Mouse (Mus musculus): ENCODE data around the gene Slc35b2. TPM values are rescaled to one million over a fixed set of nuclear protein-coding genes. Genes with fewer than 3 reads are reported as not detected.
A peak's percentile ranks its signal among the peaks of the same experiment; 100 is the strongest.

The Slc35b2 gene
- polyA plus RNA-seq, 1 experiment from 2014 or later = 96.2 TPM

- Histone ChIP-seq H3K9ac (ENCODE audit: low read depth, low read length) (no peak overlapping the region), H3K36me3 (ENCODE audit: control insufficient read depth, insufficient read depth, low read length) (peaks cover 6% of the 10 kb centered on the region; the same call in 1 of the 2 replicates), H3K27me3 (replicated peaks; ENCODE audit: control insufficient read depth, insufficient read depth, low read length) (peaks cover 6% of the 10 kb centered on the region; the same call in 1 of the 2 replicates), H3K4me3 (ENCODE audit: low read length) (no peak overlapping the region), H3K9me3 (ENCODE audit: control insufficient read depth, low read length) (no peaks in the 10 kb centered on the region), H3K27ac (ENCODE audit: low read depth, low read length) (no peak overlapping the region), H3K4me2 (ENCODE audit: low read length) (no peak overlapping the region), H3K4me1 (ENCODE audit: control insufficient read depth, insufficient read depth, low read depth, low read length) (peaks cover 23% of the 10 kb centered on the region)
- ATAC-seq = no peak
- WGBS = 73% methylated on average over 2 of the region's 2 CpGs
Measured at GRCm38 (mm10) chr17:45542705-45543104, 21.0 kb upstream of the Slc35b2 start.

- H3K9ac ChIP-seq (ENCODE audit: low read depth, low read length) = no peak overlapping the region
- H3K4me1 ChIP-seq (ENCODE audit: control insufficient read depth, insufficient read depth, low read depth, low read length) = peaks cover 27% of the 10 kb centered on the region
- H3K4me2 ChIP-seq (ENCODE audit: low read length) = no peak overlapping the region
- peaks cover 6% of the 10 kb centered on the region; the same call in 1 of the 2 replicates for H3K36me3 ChIP-seq (ENCODE audit: control insufficient read depth, insufficient read depth, low read length)
- 44% methylated on average over 1 of the region's 1 CpGs for WGBS
- no peak for ATAC-seq
- H3K27ac ChIP-seq (ENCODE audit: low read depth, low read length) = no peak overlapping the region
- H3K9me3 ChIP-seq (ENCODE audit: control insufficient read depth, low read length) = no peaks in the 10 kb centered on the region
- peaks cover 6% of the 10 kb centered on the region; the same call in 1 of the 2 replicates for H3K27me3 ChIP-seq (replicated peaks; ENCODE audit: control insufficient read depth, insufficient read depth, low read length)
- H3K4me3 ChIP-seq (ENCODE audit: low read length) = no peak overlapping the region
Measured at GRCm38 (mm10) chr17:45543115-45543514, 20.6 kb upstream of the Slc35b2 start.

- 10% methylated on average over 24 of the region's 24 CpGs for WGBS
- no peak overlapping the region; the same call in 1 of the 2 replicates for H3K4me2 ChIP-seq (ENCODE audit: low read length)
Measured at GRCm38 (mm10) chr17:45544001-45544872, 19.4 kb upstream of the Slc35b2 start.

GRCm38 (mm10) chr17:45544873-45545277 is 18.8 kb upstream of the Slc35b2 start:
- H3K27me3 ChIP-seq (replicated peaks; ENCODE audit: control insufficient read depth, insufficient read depth, low read length) = peaks cover 6% of the 10 kb centered on the region; the same call in 1 of the 2 replicates
- no peak for ATAC-seq
- peaks cover 29% of the 10 kb centered on the region for H3K4me1 ChIP-seq (ENCODE audit: control insufficient read depth, insufficient read depth, low read depth, low read length)
- WGBS = 9% methylated on average over 36 of the region's 46 CpGs
- no peak overlapping the region; the same call in 1 of the 2 replicates for H3K9ac ChIP-seq (ENCODE audit: low read depth, low read length)
- no peak overlapping the region; the same call in 1 of the 2 replicates for H3K27ac ChIP-seq (ENCODE audit: low read depth, low read length)
- H3K4me2 ChIP-seq (ENCODE audit: low read length) = peak overlapping the region; percentile 43
- H3K36me3 ChIP-seq (ENCODE audit: control insufficient read depth, insufficient read depth, low read length) = peaks cover 6% of the 10 kb centered on the region; the same call in 1 of the 2 replicates
- no peaks in the 10 kb centered on the region for H3K9me3 ChIP-seq (ENCODE audit: control insufficient read depth, low read length)
- peak overlapping the region; percentile 17; the same call in 1 of the 2 replicates for H3K4me3 ChIP-seq (ENCODE audit: low read length)

More at GRCm38 (mm10) chr17:45544001-45544872, 19.4 kb upstream of the Slc35b2 start:
- no peak overlapping the region; the same call in 1 of the 2 replicates for H3K27ac ChIP-seq (ENCODE audit: low read depth, low read length)
- no peak overlapping the region for H3K4me3 ChIP-seq (ENCODE audit: low read length)
- no peaks in the 10 kb centered on the region for H3K9me3 ChIP-seq (ENCODE audit: control insufficient read depth, low read length)
- no peak for ATAC-seq
- peaks cover 27% of the 10 kb centered on the region for H3K4me1 ChIP-seq (ENCODE audit: control insufficient read depth, insufficient read depth, low read depth, low read length)
- H3K36me3 ChIP-seq (ENCODE audit: control insufficient read depth, insufficient read depth, low read length) = peaks cover 6% of the 10 kb centered on the region; the same call in 1 of the 2 replicates
- no peak overlapping the region for H3K9ac ChIP-seq (ENCODE audit: low read depth, low read length)
- H3K27me3 ChIP-seq (replicated peaks; ENCODE audit: control insufficient read depth, insufficient read depth, low read length) = peaks cover 6% of the 10 kb centered on the region; the same call in 1 of the 2 replicates

GRCm38 (mm10) chr17:45545278-45545961 is 18.3 kb upstream of the Slc35b2 start:
- Histone ChIP-seq H3K9ac (ENCODE audit: low read depth, low read length) (peak overlapping the region; percentile 18; the same call in 1 of the 2 replicates), H3K27ac (ENCODE audit: low read depth, low read length) (no peak overlapping the region), H3K36me3 (ENCODE audit: control insufficient read depth, insufficient read depth, low read length) (peaks cover 6% of the 10 kb centered on the region; the same call in 1 of the 2 replicates), H3K4me1 (ENCODE audit: control insufficient read depth, insufficient read depth, low read depth, low read length) (peaks cover 34% of the 10 kb centered on the region), H3K9me3 (ENCODE audit: control insufficient read depth, low read length) (no peaks in the 10 kb centered on the region), H3K4me3 (ENCODE audit: low read length) (peak overlapping the region; percentile 17; the same call in 1 of the 2 replicates), H3K4me2 (ENCODE audit: low read length) (peak overlapping the region; percentile 43), H3K27me3 (replicated peaks; ENCODE audit: control insufficient read depth, insufficient read depth, low read length) (peaks cover 6% of the 10 kb centered on the region; the same call in 1 of the 2 replicates)
- no peak for ATAC-seq
- WGBS = 11% methylated on average over 74 of the region's 74 CpGs

GRCm38 (mm10) chr17:45546941-45547340 is 16.7 kb upstream of the Slc35b2 start:
- Histone ChIP-seq H3K9me3 (ENCODE audit: control insufficient read depth, low read length) (no peaks in the 10 kb centered on the region), H3K4me3 (ENCODE audit: low read length) (no peak overlapping the region), H3K27ac (ENCODE audit: low read depth, low read length) (no peak overlapping the region), H3K27me3 (replicated peaks; ENCODE audit: control insufficient read depth, insufficient read depth, low read length) (peaks cover 6% of the 10 kb centered on the region; the same call in 1 of the 2 replicates), H3K36me3 (ENCODE audit: control insufficient read depth, insufficient read depth, low read length) (peaks cover 6% of the 10 kb centered on the region; the same call in 1 of the 2 replicates), H3K4me1 (ENCODE audit: control insufficient read depth, insufficient read depth, low read depth, low read length) (peaks cover 38% of the 10 kb centered on the region), H3K4me2 (ENCODE audit: low read length) (peak overlapping the region; percentile 87; the same call in 1 of the 2 replicates), H3K9ac (ENCODE audit: low read depth, low read length) (no peak overlapping the region)
- ATAC-seq = no peak
- 69% methylated on average over 16 of the region's 16 CpGs for WGBS

- Histone ChIP-seq H3K4me1 (ENCODE audit: control insufficient read depth, insufficient read depth, low read depth, low read length) (peaks cover 39% of the 10 kb centered on the region), H3K9me3 (ENCODE audit: control insufficient read depth, low read length) (no peaks in the 10 kb centered on the region), H3K27me3 (replicated peaks; ENCODE audit: control insufficient read depth, insufficient read depth, low read length) (peaks cover 6% of the 10 kb centered on the region; the same call in 1 of the 2 replicates), H3K4me3 (ENCODE audit: low read length) (peak overlapping the region; percentile 85), H3K9ac (ENCODE audit: low read depth, low read length) (no peak overlapping the region), H3K4me2 (ENCODE audit: low read length) (peak overlapping the region; percentile 87), H3K27ac (ENCODE audit: low read depth, low read length) (no peak overlapping the region), H3K36me3 (ENCODE audit: control insufficient read depth, insufficient read depth, low read length) (peaks cover 6% of the 10 kb centered on the region; the same call in 1 of the 2 replicates)
- ATAC-seq = no peak
- 79% methylated on average over 5 of the region's 5 CpGs for WGBS
Measured at GRCm38 (mm10) chr17:45547461-45548190, 16.0 kb upstream of the Slc35b2 start.
